Mouse (Mus musculus): ENCODE results near the gene Tppp2. TPM values are rescaled to one million over a fixed set of nuclear protein-coding genes. Genes with fewer than 3 reads are reported as not detected.
"Not testable (repeated sequence)": the region's sequence is repeated elsewhere in the genome, so short reads cannot be mapped to it uniquely, and the experiment has no call there.

The Tppp2 gene
- polyA plus RNA-seq, 1 experiment from 2014 or later, result not detected

GRCm38 (mm10) chr14:51913062-51913959 lies 4.9 kb upstream of the Tppp2 start:
- Histone ChIP-seq H3K4me3 (peak overlapping the region; percentile 59), H3K4me2 (replicated peaks) (peak overlapping the region; percentile 98), H3K9me3 (no peaks in the 10 kb centered on the region), H3K4me1 (peaks cover 14% of the 10 kb centered on the region; the same call in 1 of the 2 replicates), H3K36me3 (no peaks in the 10 kb centered on the region), H3K27me3 (no peaks in the 10 kb centered on the region), H3K9ac (peak overlapping the region; percentile 45), H3K27ac (0 out of 2 replicates have a peak overlapping the region, but pooled peaks have one; percentile 37)
- ATAC-seq (ENCODE audit: insufficient number of reproducible peaks, insufficient read depth, low FRiP score, low TSS enrichment), result peak; percentile 77
- WGBS, result under 1% methylated on average over 58 of the region's 58 CpGs

GRCm38 (mm10) chr14:51913960-51914762 lies 4.1 kb upstream of the Tppp2 start, which contains the start of gene Ndrg2:
TSS of gene Ndrg2 (minus strand) at chr14:51914158.
- 2% methylated on average over 21 of the region's 23 CpGs for WGBS

GRCm38 (mm10) chr14:51915030-51915429 lies 3.2 kb upstream of the Tppp2 start:
- no peaks in the 10 kb centered on the region for H3K9me3 ChIP-seq
- no peak overlapping the region for H3K4me2 ChIP-seq (replicated peaks)
- no peak overlapping the region for H3K9ac ChIP-seq
- H3K36me3 ChIP-seq, result no peaks in the 10 kb centered on the region
- peak overlapping the region; percentile 60; the same call in 1 of the 2 replicates for H3K27ac ChIP-seq
- no peaks in the 10 kb centered on the region for H3K27me3 ChIP-seq
- ATAC-seq (ENCODE audit: insufficient number of reproducible peaks, insufficient read depth, low FRiP score, low TSS enrichment), result no peak
- 24% methylated on average over 3 of the region's 3 CpGs for WGBS
- H3K4me3 ChIP-seq, result no peak overlapping the region
- H3K4me1 ChIP-seq, result peaks cover 14% of the 10 kb centered on the region; the same call in 1 of the 2 replicates

More at GRCm38 (mm10) chr14:51913960-51914762, 4.1 kb upstream of the Tppp2 start, which contains the start of gene Ndrg2:
- peak; percentile 57; the same call in 1 of the 2 replicates for ATAC-seq (ENCODE audit: insufficient number of reproducible peaks, insufficient read depth, low FRiP score, low TSS enrichment)
- no peaks in the 10 kb centered on the region for H3K36me3 ChIP-seq
- no peaks in the 10 kb centered on the region for H3K9me3 ChIP-seq
- H3K4me1 ChIP-seq, result peaks cover 14% of the 10 kb centered on the region; the same call in 1 of the 2 replicates
- no peaks in the 10 kb centered on the region for H3K27me3 ChIP-seq
- H3K9ac ChIP-seq, result peak within 1 kb of the TSS; percentile 45
- peak within 1 kb of the TSS; percentile 59 for H3K4me3 ChIP-seq
- H3K27ac ChIP-seq, result peak within 1 kb of the TSS; percentile 60
- peak within 1 kb of the TSS; percentile 98 for H3K4me2 ChIP-seq (replicated peaks)

GRCm38 (mm10) chr14:51916539-51916938 lies 1.7 kb upstream of the Tppp2 start:
- Histone ChIP-seq H3K9me3 (no peaks in the 10 kb centered on the region), H3K27me3 (no peaks in the 10 kb centered on the region), H3K27ac (no peak overlapping the region), H3K36me3 (no peaks in the 10 kb centered on the region), H3K4me2 (replicated peaks) (no peak overlapping the region), H3K9ac (no peak overlapping the region), H3K4me3 (no peak overlapping the region), H3K4me1 (peaks cover 14% of the 10 kb centered on the region; the same call in 1 of the 2 replicates)
- WGBS, result 87% methylated on average over 4 of the region's 4 CpGs
- no peak for ATAC-seq (ENCODE audit: insufficient number of reproducible peaks, insufficient read depth, low FRiP score, low TSS enrichment)

- Histone ChIP-seq H3K27ac (no peak overlapping the region), H3K4me3 (no peak overlapping the region), H3K9ac (no peak overlapping the region), H3K4me1 (peaks cover 6% of the 10 kb centered on the region; the same call in 1 of the 2 replicates), H3K4me2 (replicated peaks) (no peak overlapping the region), H3K27me3 (no peaks in the 10 kb centered on the region), H3K36me3 (no peaks in the 10 kb centered on the region), H3K9me3 (no peaks in the 10 kb centered on the region)
- 86% methylated on average over 4 of the region's 4 CpGs for whole genome bisulfite sequencing
- ATAC-seq (ENCODE audit: insufficient number of reproducible peaks, insufficient read depth, low FRiP score, low TSS enrichment), result no peak
Observed at GRCm38 (mm10) chr14:51918966-51919365, 741 bp downstream of the Tppp2 start.

- no peak overlapping the region for H3K9ac ChIP-seq
- no peaks in the 10 kb centered on the region for H3K9me3 ChIP-seq
- no peak overlapping the region for H3K4me3 ChIP-seq
- no peak for ATAC-seq (ENCODE audit: insufficient number of reproducible peaks, insufficient read depth, low FRiP score, low TSS enrichment)
- 84% methylated on average over 16 of the region's 16 CpGs for WGBS
- no peaks in the 10 kb centered on the region for H3K36me3 ChIP-seq
- no peak overlapping the region for H3K4me2 ChIP-seq (replicated peaks)
- H3K27ac ChIP-seq, result no peak overlapping the region
- no peaks in the 10 kb centered on the region for H3K4me1 ChIP-seq
- no peaks in the 10 kb centered on the region for H3K27me3 ChIP-seq
Observed at GRCm38 (mm10) chr14:51921759-51922570, 3.7 kb downstream of the Tppp2 start.

- no peaks in the 10 kb centered on the region for H3K4me1 ChIP-seq
- H3K36me3 ChIP-seq, result no peaks in the 10 kb centered on the region
- no peak for ATAC-seq (ENCODE audit: insufficient number of reproducible peaks, insufficient read depth, low FRiP score, low TSS enrichment)
- no peak within 1 kb of the TSS for H3K4me3 ChIP-seq
- H3K9ac ChIP-seq, result no peak within 1 kb of the TSS
- H3K4me2 ChIP-seq (replicated peaks), result no peak within 1 kb of the TSS
- 84% methylated on average over 7 of the region's 7 CpGs for WGBS
- H3K27me3 ChIP-seq, result no peaks in the 10 kb centered on the region
- H3K9me3 ChIP-seq, result no peaks in the 10 kb centered on the region
- no peak within 1 kb of the TSS for H3K27ac ChIP-seq
Observed at GRCm38 (mm10) chr14:51922571-51922865, 4.3 kb downstream of the Tppp2 start, which contains the start of gene Rnase13. TSS of gene Rnase13 (minus strand) at chr14:51922773.

- Histone ChIP-seq H3K9ac (no peak overlapping the region), H3K4me3 (no peak overlapping the region), H3K27ac (no peak overlapping the region), H3K36me3 (no peaks in the 10 kb centered on the region), H3K4me2 (replicated peaks) (no peak overlapping the region), H3K4me1 (no peaks in the 10 kb centered on the region), H3K9me3 (no peaks in the 10 kb centered on the region), H3K27me3 (no peaks in the 10 kb centered on the region)
- no peak for ATAC-seq (ENCODE audit: insufficient number of reproducible peaks, insufficient read depth, low FRiP score, low TSS enrichment)
- WGBS, result 75% methylated on average over 2 of the region's 2 CpGs
Observed at GRCm38 (mm10) chr14:51922910-51923309, 4.7 kb downstream of the Tppp2 start.

- no peak for ATAC-seq (ENCODE audit: insufficient number of reproducible peaks, insufficient read depth, low FRiP score, low TSS enrichment)
- no peaks in the 10 kb centered on the region for H3K27me3 ChIP-seq
- no peak overlapping the region for H3K9ac ChIP-seq
- H3K4me2 ChIP-seq (replicated peaks), result no peak overlapping the region
- H3K27ac ChIP-seq, result no peak overlapping the region
- no peaks in the 10 kb centered on the region for H3K9me3 ChIP-seq
- no peak overlapping the region for H3K4me3 ChIP-seq
- H3K4me1 ChIP-seq, result no peaks in the 10 kb centered on the region
- WGBS, result 67% methylated on average over 4 of the region's 4 CpGs
- H3K36me3 ChIP-seq, result no peaks in the 10 kb centered on the region
Observed at GRCm38 (mm10) chr14:51923492-51923891, 5.3 kb downstream of the Tppp2 start.

- not testable (repeated sequence) for H3K4me1 ChIP-seq; H3K36me3 ChIP-seq; H3K9me3 ChIP-seq; H3K27me3 ChIP-seq; H3K4me3 ChIP-seq; H3K4me2 ChIP-seq (replicated peaks); H3K27ac ChIP-seq; H3K9ac ChIP-seq; ATAC-seq (ENCODE audit: insufficient number of reproducible peaks, insufficient read depth, low FRiP score, low TSS enrichment)
- 91% methylated on average over 11 of the region's 11 CpGs for WGBS
Observed at GRCm38 (mm10) chr14:51926930-51927329, 8.7 kb downstream of the Tppp2 start.
